Mouse (Mus musculus) urinary bladder, postnatal 4 days (tissue): Measurements from ENCODE around the gene Zfp322a.
"Not testable (repeated sequence)": the region's sequence is repeated elsewhere in the genome, so short reads cannot be mapped to it uniquely, and the experiment has no call there.

ENCODE experiments used
- DNase-seq, 2 experiments: peaks; one replicate each; pipeline ENCODE4 v3.0.0; 2021 to 2022; ENCODE audit warnings: low spot score in 2 of 2

Gene Zfp322a

GRCm38 (mm10) chr13:23368583-23369420 lies at the start of gene Zfp322a:
Gene Zfp322a (minus strand): TSS chr13:23369208.
- DNase-seq = peak; percentile 92 to 94

- peak in 1 of 2 experiments; percentile 47 for DNase-seq
Measured at GRCm38 (mm10) chr13:23412630-23413521, 43.9 kb upstream of the Zfp322a start.

GRCm38 (mm10) chr13:23412211-23412629 lies 43.2 kb upstream of the Zfp322a start:
- peak in 1 of 2 experiments; percentile 58 for DNase-seq

GRCm38 (mm10) chr13:23411311-23412210 lies 42.6 kb upstream of the Zfp322a start:
- DNase-seq = peak in 1 of 2 experiments; percentile 62

GRCm38 (mm10) chr13:23410632-23411031 lies 41.6 kb upstream of the Zfp322a start:
- peak in 1 of 2 experiments; percentile 58 for DNase-seq

GRCm38 (mm10) chr13:23402626-23403025 lies 33.6 kb upstream of the Zfp322a start:
- peak in 1 of 2 experiments; percentile 8 for DNase-seq

- peak; percentile 67 to 83 for DNase-seq
Measured at GRCm38 (mm10) chr13:23401683-23402527, 32.9 kb upstream of the Zfp322a start.

- peak in 1 of 2 experiments; percentile 26 for DNase-seq
Measured at GRCm38 (mm10) chr13:23400771-23401682, 32.0 kb upstream of the Zfp322a start.

- not testable (repeated sequence) for DNase-seq
Measured at GRCm38 (mm10) chr13:23396913-23397312, 27.9 kb upstream of the Zfp322a start.

GRCm38 (mm10) chr13:23396246-23396703 lies 27.3 kb upstream of the Zfp322a start:
- DNase-seq = no peak

- no peak for DNase-seq
Measured at GRCm38 (mm10) chr13:23395301-23396245, 26.6 kb upstream of the Zfp322a start.

- DNase-seq = no peak
Measured at GRCm38 (mm10) chr13:23387548-23387947, 18.5 kb upstream of the Zfp322a start.

GRCm38 (mm10) chr13:23383127-23383526 lies 14.1 kb upstream of the Zfp322a start:
- DNase-seq = no peak

- DNase-seq = no peak
Measured at GRCm38 (mm10) chr13:23372433-23372832, 3.4 kb upstream of the Zfp322a start.

GRCm38 (mm10) chr13:23370075-23370474 lies 1.1 kb upstream of the Zfp322a start:
- DNase-seq = no peak

- DNase-seq = no peak
Measured at GRCm38 (mm10) chr13:23369421-23369765, 385 bp upstream of the Zfp322a start.

GRCm38 (mm10) chr13:23361536-23361935 lies 7.5 kb downstream of the Zfp322a start:
- no peak for DNase-seq

- not testable (repeated sequence) for DNase-seq
Measured at GRCm38 (mm10) chr13:23354541-23354940, 14.5 kb downstream of the Zfp322a start.
